Mouse (Mus musculus): ENCODE results near the gene Dock2.

GRCm38 (mm10) chr11:34524586-34524985 is 259.1 kb downstream of the Dock2 start:
- TF ChIP-seq CTCF (IDR thresholded peaks at IDR 0.05; ENCODE audit: borderline replicate concordance, extremely low read depth, insufficient read depth, insufficient read length) (no peak), POLR2A (IDR thresholded peaks at IDR 0.05; ENCODE audit: borderline replicate concordance, extremely low read depth, insufficient read depth, insufficient read length, poor library complexity, severe bottlenecking) (no peak)
